In genomic region chr11:85549651-85550050, GRCm38 (mm10) we compare ENCODE assay signal across 11 mouse cellular contexts.
DNase-seq lines count a peak whose midpoint lies in the region; TF ChIP-seq lines count a peak whose summit lies in the region.
"Had no signal": no experiment of that assay in that cellular context is flagged by ENCODE, and none has a peak within 500 bp of the region (broad histone marks: within the 10 kb centered on the region; RNA-seq: fewer than 3 reads in every experiment).

No protein-coding gene starts in this region.

- no peak for TF ChIP-seq POLR2A in brain, embryonic 14.5 days (IDR thresholded peaks at IDR 0.05; ENCODE audit: borderline replicate concordance, extremely low read depth, insufficient read depth, insufficient read length, poor library complexity, severe bottlenecking)

- intact Hi-C loops in left cerebral cortex, postnatal 4 days (cut with DNase I), result no loop called here
- intact Hi-C loops in left cerebral cortex, postnatal 36 days (cut with DNase I), result no loop called here

- DNase-seq in cerebellum, postnatal 14 days, result peak; percentile 35 to 42
- DNase-seq in cerebellum, adult 9-11 months, result no peak
- peak; percentile 19 for DNase-seq in left cerebral cortex, postnatal 4 days
- DNase-seq in left cerebral cortex, postnatal 36 days (ENCODE audit: low spot score in 2 of 2), result no peak
- DNase-seq in brain, embryonic 14.5 days (ENCODE audit: low read depth), result peak; percentile 20
- no peak for DNase-seq in frontal cortex, postnatal 25 days (ENCODE audit: low spot score in 2 of 2)
- DNase-seq: adrenal gland, adult 2 months; adrenal gland, postnatal 10 days; adrenal gland, postnatal 25 days; cerebellum, adult 11-12 months; forebrain, postnatal 0 days had no signal

- TF ChIP-seq CTCF in brain, embryonic 14.5 days (IDR thresholded peaks at IDR 0.05; ENCODE audit: borderline replicate concordance, extremely low read depth, insufficient read depth, insufficient read length), result no peak

Comparison
In these comparisons a context has a peak if more than half of its experiments do, and no peak if none do; other contexts are left out.
1. DNase-seq: peak in cerebellum, postnatal 14 days (2 of 2), left cerebral cortex, postnatal 4 days (single experiment) and brain, embryonic 14.5 days (single experiment); none in cerebellum, adult 9-11 months (single experiment), left cerebral cortex, postnatal 36 days (0 of 2) and frontal cortex, postnatal 25 days (0 of 2).